Mouse (Mus musculus): ENCODE measurements at regions not wholly inside any gene's neighbourhood (a gene's known extent, or its start where the extent isn't known, plus 50 kb on each side); places are given as distances from the start of the nearest gene placed in this dataset.

GRCm38 (mm10) chr9:113026904-113027193 lies 681.2 kb downstream of the Pdcd6ip start:
- TF ChIP-seq CTCF (conservative IDR thresholded peaks at IDR 0.05; ENCODE audit: low read length) = no peak
- TF ChIP-seq POU5F1 (IDR thresholded peaks at IDR 0.05; ENCODE audit: borderline replicate concordance, low read length) = no peak

All from E14TG2a.4 (cell line).